Mouse (Mus musculus): ENCODE measurements around the gene Dnajb13.
A peak's percentile ranks its signal among the peaks of the same experiment; 100 is the strongest.

Gene Dnajb13

DNA sequence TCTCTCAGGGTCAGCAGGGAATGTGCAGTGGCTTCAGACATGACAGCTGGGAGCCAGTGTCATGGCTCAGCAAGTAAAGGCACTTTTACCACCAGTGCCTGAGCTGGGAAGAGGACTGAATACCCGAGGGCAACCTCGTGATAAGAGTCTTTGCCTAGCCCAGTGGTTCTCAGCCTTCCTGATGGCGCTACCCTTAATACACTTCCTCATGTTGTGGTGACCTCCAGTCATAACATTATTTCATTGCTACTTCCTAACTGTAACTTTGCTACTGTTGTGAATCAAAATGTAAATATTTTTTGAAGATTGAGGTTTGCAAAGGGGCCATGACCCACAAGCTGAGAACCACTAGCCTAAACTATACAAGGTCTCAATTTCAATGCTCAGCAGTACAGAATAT lies 6.1 kb downstream of the Dnajb13 start:
- no peak for DNase-seq (ENCODE audit: low spot score)

DNA sequence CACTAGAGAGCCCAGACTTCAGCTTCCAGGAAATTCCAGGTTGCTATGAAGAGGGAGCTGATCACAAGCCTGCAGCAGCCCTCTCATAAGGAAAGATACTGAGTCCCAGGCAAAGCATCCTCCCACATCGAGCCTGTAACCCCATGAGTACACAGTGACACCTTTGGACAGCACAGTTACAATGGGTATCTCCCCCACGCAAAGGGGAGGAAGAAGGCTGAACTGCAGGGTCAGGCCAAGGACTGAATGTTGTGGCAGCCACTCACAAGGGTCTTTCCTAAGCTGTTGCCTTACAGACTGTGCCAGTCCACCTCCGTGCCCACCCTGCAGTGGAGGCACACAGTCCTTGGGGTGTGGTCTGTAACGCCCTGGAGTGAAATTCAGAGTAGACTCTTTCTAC lies 8.3 kb downstream of the Dnajb13 start:
- no peak for DNase-seq (ENCODE audit: low spot score)

DNA sequence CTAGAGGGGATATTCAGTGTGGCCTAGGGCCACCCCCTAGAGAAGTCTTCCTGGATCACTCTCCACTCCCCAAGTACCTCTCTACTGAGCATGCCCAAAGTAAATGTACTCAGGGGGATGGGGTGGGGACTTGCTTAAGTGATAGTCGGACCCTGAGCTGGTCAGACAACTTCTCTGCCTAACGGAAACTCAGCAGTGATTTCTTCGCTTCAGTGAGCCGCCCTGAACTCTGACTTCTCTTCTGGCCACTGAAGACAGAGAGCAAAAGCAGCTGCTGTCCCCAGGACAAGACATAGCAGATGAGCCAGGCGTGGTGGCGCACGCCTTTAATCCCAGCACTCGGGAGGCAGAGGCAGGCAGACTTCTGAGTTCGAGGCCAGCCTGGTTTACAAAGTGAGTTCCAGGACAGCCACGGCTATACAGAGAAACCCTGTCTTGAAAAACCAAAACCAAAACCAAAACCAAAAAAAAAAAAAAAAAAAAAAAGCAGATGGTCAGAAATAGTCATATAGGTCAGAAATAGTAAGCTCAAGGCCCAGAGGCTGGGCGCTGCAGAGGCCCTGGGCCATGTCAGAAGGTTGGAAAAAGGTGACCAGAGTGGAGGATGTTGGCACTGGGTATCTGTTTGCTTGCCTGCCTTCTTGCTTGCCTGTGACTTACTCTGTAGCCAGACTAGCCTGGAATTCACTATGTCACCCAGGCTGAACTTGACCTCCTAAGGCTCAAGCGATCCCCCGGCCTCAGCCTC lies 9.8 kb downstream of the Dnajb13 start:
- DNase-seq (ENCODE audit: low spot score) = no peak

DNA sequence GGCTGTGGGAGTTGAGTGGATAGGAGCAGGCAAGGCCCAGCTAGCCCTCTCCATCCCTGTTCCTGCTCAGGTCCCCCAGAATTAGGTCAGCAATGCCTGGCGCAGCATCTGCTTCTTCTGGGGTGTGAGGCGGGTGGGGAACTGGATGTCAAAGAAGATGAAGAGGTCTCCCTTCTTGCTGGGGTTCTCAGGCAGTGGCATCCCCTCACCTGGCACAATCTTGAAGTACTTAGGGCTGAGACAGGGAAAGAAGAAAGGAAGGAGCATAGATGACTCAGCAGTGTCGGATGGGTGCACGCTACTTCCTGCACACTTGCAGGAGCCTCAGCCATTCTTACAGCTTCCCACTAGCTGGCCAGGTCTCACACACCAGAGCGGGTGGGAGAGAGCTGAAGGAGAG lies 11.7 kb downstream of the Dnajb13 start:
- no peak for DNase-seq (ENCODE audit: low spot score)

DNA sequence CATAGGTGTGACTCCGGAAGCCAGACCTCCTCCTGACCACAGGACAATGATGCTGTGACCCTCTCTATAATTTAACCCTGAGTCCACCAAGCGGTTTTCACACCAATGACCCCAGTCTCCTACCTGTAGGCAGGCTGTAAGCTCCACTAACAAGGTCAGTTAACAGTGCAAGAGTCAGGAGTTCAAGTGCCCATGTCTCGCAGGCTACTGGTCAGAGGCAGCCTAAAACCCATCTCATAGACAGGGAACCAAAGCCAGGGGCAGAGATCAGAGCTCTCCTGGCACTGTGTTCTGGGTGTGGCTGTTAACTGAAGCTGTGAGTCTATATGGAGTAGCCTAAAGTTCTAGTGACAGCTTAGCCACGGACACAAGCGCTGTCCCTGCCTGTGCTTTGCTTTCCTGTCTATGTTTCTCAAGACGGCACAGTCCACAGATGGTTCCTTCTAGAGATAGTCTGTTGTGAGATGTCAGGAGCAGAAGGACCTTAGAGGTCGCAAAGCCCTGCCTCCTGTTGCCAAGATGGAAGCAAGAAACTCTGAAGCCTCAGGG lies 12.3 kb downstream of the Dnajb13 start:
- DNase-seq (ENCODE audit: low spot score) = no peak

DNA sequence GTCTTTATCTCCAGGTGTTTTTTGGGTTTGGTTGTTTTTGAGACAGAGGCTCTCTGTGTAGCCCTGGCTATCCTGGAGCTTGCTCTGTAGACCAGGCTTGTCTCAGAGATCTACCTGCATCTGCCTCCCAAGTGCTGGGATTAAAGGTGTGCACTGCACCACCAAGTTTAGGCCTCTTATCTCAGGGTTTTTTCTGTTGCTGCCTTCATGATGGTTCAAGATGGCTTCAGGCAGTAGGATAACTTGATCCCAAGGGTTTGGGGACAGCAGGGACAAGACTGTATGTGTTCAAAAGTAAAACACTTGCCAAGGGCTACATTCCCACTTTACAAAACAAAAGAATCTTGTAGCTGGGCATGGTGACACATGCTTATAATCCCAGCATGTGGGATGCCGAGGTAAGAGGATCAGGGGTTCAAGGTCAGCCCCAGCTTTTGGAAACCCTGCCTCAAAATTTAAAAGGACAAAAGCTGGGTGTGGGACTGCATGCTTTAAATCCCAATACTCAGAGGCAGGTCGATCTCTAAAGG lies 12.9 kb downstream of the Dnajb13 start:
- no peak for DNase-seq (ENCODE audit: low spot score)

DNA sequence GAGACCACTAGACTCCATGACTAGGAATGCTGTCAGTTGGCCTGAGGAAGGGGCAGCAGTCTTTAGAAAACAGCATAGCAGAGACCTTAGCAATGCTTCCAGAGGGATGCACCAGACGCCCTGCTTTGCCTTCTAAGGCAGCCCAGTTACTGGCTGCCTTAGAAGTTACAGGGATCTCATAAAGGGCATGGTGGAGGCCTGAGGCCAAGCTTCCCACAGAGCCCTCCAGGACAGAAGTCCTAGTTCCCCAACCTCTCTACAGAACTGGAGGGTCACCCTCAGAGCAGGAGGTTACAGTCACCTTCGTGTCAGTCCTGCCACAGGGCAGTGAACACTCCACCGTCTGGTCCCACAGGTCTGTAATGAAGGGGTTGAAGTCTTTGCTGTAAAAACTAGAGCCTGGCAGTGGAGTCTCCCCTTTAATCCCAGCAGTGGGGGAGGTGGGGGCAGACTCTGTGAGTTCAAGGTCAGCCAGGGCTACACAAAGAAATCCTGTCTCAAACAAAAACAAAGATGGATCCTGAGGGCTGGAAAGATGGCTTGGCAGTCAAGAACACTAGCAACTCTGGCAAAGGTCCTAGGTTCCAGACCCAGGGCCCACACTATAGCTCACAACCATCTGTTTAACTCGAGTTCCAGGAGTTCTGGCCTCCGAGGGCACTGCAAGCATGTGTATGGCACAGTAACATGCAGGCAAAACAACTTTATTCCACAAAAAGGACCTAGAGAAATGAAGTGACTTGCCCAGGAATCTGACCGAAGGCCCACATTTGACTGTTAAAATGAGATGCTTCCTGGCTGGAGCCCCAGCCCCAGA lies 13.5 kb downstream of the Dnajb13 start:
- DNase-seq (ENCODE audit: low spot score) = no peak

DNA sequence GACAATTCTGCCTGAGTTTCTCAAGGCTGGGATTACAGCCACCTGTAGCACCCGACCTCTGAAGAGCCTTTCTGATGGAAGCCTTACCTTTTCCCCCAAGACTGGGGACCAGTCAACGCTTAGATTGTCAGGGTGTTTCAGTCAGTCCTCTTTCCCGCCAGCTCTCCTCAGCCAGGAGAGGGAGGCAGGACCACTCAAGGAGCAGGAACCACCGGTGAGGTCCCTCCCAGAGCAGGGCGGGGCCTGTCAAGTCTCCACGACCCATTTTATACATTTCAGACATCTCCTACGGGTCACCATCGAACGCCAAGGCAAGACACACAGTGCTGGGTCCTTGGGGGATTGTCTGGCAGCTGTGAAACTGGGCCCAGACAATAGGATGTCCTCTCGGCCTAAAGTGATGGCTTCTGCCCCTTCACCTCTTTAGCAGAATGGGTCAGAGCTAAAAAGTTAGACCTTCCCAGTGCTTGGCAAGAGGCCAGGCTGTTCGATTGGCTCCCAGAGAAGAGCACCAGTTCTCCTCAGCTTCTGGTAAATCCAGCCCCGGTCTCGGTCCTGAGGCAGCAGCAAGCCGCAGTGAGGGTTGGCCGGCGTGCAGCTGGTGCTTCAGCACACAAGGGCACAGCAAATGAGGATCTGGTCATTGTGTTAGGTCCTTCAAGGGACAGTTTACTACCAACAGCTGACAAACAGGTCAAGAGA lies 14.3 kb downstream of the Dnajb13 start:
- DNase-seq (ENCODE audit: low spot score) = no peak

DNA sequence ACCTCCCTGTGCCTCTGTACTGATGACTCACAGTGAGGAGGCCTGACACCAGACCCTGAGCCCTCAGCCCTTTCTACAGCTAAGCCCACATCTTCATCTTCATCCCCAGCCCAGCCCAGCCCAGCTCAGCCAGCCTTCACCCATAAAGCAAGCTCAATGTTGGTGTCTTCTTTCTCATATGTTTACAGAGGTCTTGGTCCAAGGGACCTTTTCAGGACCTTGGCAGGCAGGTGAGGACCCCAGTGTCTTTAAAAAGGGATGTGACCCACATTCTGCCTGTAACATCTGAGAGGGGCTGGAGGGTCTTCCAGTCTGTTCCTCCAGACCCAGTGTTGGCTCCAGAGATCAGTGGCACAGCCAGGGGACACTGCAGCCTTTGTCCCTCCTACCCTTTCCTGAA lies 15.3 kb downstream of the Dnajb13 start:
- DNase-seq (ENCODE audit: low spot score) = no peak

DNA sequence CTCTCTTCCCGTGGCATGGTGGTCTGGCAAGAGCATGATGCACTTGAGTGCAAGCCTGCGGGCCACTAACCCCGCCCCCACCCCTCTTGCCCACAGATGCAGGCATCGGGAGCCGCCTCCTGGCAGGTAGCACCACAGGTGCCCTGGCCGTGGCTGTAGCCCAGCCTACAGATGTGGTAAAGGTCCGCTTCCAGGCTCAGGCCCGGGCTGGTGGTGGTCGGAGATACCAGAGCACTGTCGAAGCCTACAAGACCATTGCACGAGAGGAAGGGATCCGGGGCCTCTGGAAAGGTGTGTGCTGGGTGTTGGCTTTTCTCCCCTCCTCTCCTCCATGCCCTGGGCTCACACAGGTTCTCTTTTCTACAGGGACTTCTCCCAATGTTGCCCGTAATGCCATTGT lies 16.8 kb downstream of the Dnajb13 start:
- DNase-seq (ENCODE audit: low spot score) = no peak

DNA sequence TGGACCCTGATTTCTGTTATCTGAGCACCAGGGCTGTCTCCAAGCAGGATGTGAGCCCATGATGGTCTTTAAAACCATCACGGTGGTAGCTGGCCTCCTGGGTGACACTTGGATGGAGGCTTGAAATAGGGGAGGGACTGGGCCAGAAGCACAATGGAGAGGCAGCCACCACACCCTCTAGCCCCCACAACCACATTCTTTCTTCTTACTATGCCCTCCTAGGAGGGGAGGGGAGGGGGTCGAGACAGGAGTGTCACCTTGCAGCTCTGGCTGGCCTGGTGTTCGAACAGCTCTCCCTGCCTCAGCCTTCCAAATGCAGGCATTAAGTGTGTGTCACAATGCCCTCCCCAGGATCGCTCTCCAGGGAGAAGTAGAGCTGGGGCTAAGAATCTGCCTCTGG lies 17.4 kb downstream of the Dnajb13 start:
- no peak for DNase-seq (ENCODE audit: low spot score)

DNA sequence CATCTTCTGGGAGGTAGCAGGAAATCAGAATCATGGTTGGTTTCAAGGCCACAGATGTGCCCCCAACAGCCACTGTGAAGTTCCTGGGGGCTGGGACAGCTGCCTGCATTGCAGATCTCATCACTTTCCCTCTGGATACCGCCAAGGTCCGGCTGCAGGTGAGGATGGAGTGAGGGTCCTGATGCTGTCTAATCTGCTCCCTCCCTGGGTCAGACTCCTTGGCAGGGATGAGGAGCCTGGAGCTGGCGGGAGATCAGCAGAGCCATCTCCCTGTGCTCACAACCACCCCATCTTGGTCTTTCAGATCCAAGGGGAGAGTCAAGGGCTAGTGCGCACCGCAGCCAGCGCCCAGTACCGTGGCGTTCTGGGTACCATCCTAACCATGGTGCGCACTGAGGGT lies 18.0 kb downstream of the Dnajb13 start:
- DNase-seq (ENCODE audit: low spot score) = no peak

DNA sequence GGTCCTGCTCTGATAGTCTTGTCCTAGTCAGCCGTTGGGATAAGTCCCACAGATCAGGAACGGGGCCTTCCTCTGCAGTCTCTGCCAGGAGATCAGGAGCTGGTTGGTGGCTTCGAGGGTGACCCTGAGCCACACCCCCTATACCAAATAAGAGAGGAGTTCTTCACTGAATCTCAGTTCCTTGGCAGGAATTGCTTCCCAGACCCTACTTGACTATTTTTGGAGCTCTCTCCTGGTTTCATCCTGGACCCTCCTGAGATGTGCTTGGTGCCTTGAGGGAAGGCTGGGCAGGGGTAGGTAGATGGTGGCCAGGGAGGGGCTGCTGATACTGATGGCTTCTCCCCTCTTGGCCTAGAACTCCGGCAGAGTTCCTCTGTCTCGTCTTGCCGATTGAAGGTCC lies 18.4 kb downstream of the Dnajb13 start:
- no peak for DNase-seq (ENCODE audit: low spot score)

DNA sequence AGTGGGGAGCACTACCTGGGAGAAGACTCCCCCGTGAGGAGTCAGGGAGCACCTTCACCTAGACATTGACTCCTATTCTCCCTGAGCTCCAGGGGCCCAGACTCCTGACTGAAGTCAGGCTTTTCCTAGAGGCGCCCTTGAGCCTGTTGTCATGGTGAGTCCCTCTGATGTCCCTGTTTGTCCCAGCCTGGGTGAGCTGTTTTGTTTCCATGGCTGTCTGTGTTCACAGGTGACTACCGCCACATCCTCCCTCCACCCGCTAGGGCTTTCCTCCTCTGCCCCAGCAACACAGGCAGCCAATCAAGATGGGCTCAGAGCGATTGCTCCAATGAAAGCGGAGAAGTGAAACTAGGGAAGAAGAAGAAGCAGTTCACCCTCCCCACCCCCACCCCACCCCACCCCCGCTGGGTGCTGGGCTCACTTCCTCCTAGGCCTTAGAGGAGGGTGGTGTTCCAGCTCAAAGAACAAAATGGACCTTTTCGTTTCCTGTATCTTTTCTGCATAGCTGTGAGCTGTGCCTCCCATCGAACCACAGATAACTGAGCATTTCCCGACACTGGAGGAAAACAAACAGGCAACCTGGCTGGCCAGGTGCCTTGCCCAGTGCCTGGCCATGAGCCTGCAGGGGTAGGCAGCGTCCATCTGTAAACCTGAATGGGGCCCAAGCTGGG lies 19.0 kb downstream of the Dnajb13 start:
- peak; percentile 63 for DNase-seq (ENCODE audit: low spot score)

DNA sequence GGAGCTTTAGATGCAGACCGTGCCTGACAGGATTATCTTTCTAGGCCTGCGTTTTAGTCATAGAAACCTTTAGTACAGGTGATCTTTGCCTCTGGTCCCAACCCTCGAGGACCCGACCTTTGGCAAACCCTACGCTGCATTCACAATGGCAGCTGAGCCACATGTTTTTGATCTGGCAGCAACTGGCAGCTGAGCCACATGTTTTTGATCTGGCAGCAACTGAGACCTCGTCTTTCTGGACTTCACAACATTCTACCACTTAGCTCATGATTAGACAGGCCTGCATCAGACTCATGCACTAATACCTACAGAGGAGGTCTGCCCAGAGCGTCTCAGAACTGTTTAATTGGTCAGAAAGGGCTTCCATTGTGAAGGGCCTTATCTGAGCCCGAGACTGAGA lies 19.7 kb downstream of the Dnajb13 start:
- no peak for DNase-seq (ENCODE audit: low spot score)

DNA sequence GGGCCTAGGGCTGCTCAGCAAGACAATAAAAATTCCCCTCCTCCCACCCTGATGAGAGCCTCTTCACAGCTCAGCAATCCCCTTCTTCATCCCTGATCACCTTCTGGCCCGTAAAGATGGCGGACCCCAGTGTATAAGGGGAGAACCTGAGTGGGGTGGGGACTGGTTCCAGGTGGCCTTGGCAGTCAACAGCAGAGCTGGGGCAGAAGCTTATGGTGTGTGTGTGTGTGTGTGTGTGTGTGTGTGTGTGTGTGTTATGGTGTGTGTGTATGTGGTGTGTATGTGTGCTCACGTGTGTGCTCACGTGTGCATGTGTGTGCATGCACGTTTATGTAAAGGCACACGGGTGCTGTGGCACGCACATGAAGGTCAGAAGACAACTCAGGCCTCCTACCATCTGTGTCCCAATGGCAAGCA lies 20.3 kb downstream of the Dnajb13 start:
- DNase-seq (ENCODE audit: low spot score) = no peak

DNA sequence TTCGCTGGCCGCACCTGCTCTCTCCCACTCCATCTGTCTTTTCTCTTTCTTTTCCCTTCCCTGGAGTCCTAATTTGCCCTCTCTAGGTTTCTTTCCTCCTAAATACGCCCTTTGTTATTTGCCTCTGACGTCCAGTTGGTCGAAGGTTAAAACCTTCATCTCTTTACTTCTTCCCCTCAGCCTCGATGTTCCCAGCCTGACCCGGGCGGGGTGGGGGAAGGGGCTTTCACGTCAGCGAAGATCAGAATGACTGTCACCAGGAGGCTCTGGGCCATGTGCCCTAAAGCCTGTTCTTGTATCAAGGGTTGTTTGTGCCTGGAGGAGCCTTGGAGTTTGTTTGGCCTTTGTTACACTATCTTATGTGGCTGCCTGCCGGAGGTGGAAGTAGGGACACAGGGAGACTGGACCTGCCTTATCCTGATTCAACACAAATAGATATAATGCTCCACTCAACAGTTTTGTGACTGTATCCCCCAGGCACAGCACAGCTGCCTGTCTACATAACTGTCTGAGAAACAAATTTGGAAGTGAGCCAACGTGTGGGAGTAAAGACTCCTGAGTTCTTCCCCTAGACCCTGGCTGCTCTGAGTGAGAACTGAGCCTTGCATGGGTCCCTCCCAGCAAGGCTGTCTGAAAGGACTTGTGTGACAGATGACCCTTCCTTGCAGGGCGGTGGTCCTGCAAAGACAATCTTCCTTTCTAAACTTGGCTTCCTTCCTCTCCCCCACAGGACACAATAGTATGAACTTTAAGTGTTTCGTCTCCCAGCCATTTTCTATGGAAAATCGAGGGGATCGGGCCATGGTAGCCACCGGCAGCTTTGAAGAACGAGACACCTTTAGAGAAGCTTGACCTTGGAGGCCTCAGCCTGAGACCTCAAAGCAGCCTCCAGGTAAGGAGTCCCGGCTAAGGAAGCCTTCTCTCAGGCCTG lies 21.0 kb downstream of the Dnajb13 start:
- peak; percentile 59 for DNase-seq (ENCODE audit: low spot score)

DNA sequence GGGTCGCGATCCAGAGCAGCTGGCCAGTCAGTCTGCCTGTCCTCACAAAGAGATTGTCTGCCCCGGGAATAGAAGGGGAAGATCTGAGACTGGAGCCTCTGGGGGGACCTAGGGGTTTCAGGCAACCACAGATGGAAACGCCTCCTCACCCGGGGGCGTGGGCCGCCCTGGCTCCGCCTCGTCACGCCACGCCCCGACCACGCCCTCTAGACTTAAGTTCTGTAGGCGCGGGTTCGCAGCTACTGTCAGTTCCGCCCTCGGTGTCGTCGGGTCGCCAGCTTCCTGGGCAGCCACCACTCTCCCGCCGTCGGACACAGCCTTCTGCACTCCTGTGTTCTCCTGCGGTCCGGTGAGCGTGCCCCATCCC lies 21.7 kb downstream of the Dnajb13 start, which contains the start of gene Ucp2:
Ucp2 (plus strand) TSS at position 221 of the 367 bp plus-strand sequence.
- DNase-seq (ENCODE audit: low spot score) = peak; percentile 93

DNA sequence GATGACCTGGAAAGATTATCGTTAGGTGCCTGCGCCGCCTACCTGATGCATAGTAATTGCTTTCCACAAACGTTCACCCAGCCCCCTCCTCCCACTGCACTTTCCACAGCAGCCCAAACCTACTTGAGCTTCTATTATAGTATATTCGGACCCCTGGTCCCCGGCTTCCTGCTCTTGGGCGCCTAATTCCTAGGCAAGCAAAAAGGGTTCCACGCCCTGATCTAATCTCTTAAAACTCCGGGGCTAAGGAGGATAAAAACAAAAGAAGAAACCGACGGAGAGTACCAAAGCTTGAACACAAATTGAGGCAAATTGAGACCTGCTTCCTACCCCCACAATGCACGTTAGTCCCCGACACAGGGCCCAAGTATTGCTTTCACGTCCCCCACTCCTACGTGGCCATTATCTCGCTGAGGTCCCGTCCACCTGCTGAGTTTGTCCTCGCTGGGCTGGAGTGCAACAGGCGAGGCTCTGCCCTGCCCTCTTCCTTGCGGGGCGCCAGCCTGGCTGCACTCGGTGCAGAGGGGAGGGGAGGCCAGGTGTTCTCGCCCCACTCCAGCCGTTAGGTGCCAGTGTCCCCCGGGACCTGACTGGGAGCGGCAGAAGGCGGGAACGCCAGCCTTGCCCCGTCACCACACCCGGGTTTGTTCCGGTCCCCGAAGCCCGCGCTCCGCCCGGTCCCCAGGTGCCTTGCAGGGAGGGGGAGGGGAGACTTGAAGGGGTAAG lies 22.2 kb downstream of the Dnajb13 start:
- peak; percentile 55 for DNase-seq (ENCODE audit: low spot score)

DNA sequence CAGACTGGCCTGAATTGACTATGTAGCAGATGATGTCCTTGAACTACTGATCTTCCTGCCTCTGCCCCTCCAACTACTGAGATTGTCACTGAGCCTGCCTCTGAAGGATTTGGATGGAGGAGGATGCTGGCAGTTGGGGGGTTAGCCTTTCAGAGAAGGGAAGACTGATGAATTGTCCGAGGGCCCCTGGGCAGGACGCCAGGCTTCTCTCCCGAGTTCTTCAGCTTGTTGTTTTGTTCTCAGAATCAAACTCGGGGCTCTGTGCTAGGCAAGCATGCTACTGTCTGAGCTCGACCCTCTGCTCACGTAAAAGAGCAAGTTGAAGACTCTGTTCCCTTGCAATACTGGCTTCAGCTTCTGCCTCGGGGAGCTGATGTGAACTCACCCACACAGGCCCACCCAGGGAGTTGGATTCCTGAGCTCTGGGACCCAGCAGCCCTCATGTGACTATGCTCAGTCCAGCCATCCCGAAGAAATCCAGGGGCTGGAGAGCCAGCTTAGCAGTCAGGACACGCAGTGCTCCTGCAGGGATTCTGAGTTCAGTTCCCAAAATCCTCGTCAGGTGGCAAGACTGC lies 26.2 kb downstream of the Dnajb13 start:
- no peak for DNase-seq (ENCODE audit: low spot score)

Measured in c-Kit-positive CD71-positive TER-119-positive erythroid progenitor cells, embryonic 14.5 days (primary cell).